Mouse (Mus musculus): ENCODE measurements around the gene Noc2l.
A peak's percentile ranks its signal among the peaks of the same experiment; 100 is the strongest.

Gene Noc2l

GRCm38 (mm10) chr4:156216196-156216595, 19.6 kb upstream of the Noc2l start:
- DNase-seq (ENCODE audit: low spot score in 2 of 2) = no peak

GRCm38 (mm10) chr4:156217022-156217669, 18.7 kb upstream of the Noc2l start:
- DNase-seq (ENCODE audit: low spot score in 2 of 2) = no peak

GRCm38 (mm10) chr4:156217838-156218237, 18.0 kb upstream of the Noc2l start:
- no peak for DNase-seq (ENCODE audit: low spot score in 2 of 2)

- no peak for DNase-seq (ENCODE audit: low spot score in 2 of 2)
Measured at GRCm38 (mm10) chr4:156219936-156220335, 15.9 kb upstream of the Noc2l start.

GRCm38 (mm10) chr4:156224276-156224675, 11.5 kb upstream of the Noc2l start:
- no peak for DNase-seq (ENCODE audit: low spot score in 2 of 2)

GRCm38 (mm10) chr4:156227752-156228392, 7.9 kb upstream of the Noc2l start:
- DNase-seq (ENCODE audit: low spot score in 2 of 2) = no peak

GRCm38 (mm10) chr4:156228393-156229024, 7.3 kb upstream of the Noc2l start:
- DNase-seq (ENCODE audit: low spot score in 2 of 2) = no peak

- DNase-seq (ENCODE audit: low spot score in 2 of 2) = no peak
Measured at GRCm38 (mm10) chr4:156234021-156234501, 1.7 kb upstream of the Noc2l start.

GRCm38 (mm10) chr4:156234701-156235213, 1.1 kb upstream of the Noc2l start, which contains the start of gene Plekhn1:
TSS of gene Plekhn1 (minus strand) at chr4:156234857.
- peak in 1 of 2 experiments; percentile 75 for DNase-seq (ENCODE audit: low spot score in 2 of 2)

- DNase-seq (ENCODE audit: low spot score in 2 of 2) = no peak
Measured at GRCm38 (mm10) chr4:156235360-156235770, 445 bp upstream of the Noc2l start.

- no peak for DNase-seq (ENCODE audit: low spot score in 2 of 2)
Measured at GRCm38 (mm10) chr4:156236651-156237447, 1.0 kb downstream of the Noc2l start.

- no peak for DNase-seq (ENCODE audit: low spot score in 2 of 2)
Measured at GRCm38 (mm10) chr4:156249567-156249966, 13.8 kb downstream of the Noc2l start.

- no peak for DNase-seq (ENCODE audit: low spot score in 2 of 2)
Measured at GRCm38 (mm10) chr4:156251081-156251480, 15.3 kb downstream of the Noc2l start.

- no peak for DNase-seq (ENCODE audit: low spot score in 2 of 2)
Measured at GRCm38 (mm10) chr4:156252140-156252539, 16.3 kb downstream of the Noc2l start.

- no peak for DNase-seq (ENCODE audit: low spot score in 2 of 2)
Measured at GRCm38 (mm10) chr4:156252619-156253018, 16.8 kb downstream of the Noc2l start.

- DNase-seq (ENCODE audit: low spot score in 2 of 2) = no peak
Measured at GRCm38 (mm10) chr4:156253043-156253442, 17.2 kb downstream of the Noc2l start.

GRCm38 (mm10) chr4:156254361-156255077, 18.7 kb downstream of the Noc2l start:
- DNase-seq (ENCODE audit: low spot score in 2 of 2) = no peak

- DNase-seq (ENCODE audit: low spot score in 2 of 2) = no peak
Measured at GRCm38 (mm10) chr4:156255078-156255839, 19.4 kb downstream of the Noc2l start, which contains the start of gene Samd11. TSS of gene Samd11 (minus strand) at chr4:156255657.
